Mouse (Mus musculus) limb, embryonic 15.5 days (tissue): Measurements from ENCODE around the gene Entpd2. TPM values are rescaled to one million over a fixed set of nuclear protein-coding genes. Genes with fewer than 3 reads are reported as not detected.
"Not testable (repeated sequence)": the region's sequence is repeated elsewhere in the genome, so short reads cannot be mapped to it uniquely, and the experiment has no call there.

Source experiments
- ATAC-seq: fragments of 200-750 bp; cut with Nextera tagmentation; 2 replicates; pipeline ENCODE4 v1.8.0; 2017; ENCODE audit warnings: low read depth, moderate TSS enrichment; ENCODE audit not compliant: insufficient number of reproducible peaks, low FRiP score, low TSS enrichment
- H3K27ac ChIP-seq: fragments of 300-500 bp; sonication (generic); 2 replicates; pipeline ENCODE4 v1.5.1; 2015; ENCODE audit warnings: moderate library complexity, mild to moderate bottlenecking, inconsistent platforms
- H3K27me3 ChIP-seq: fragments of 300-500 bp; sonication (generic); 2 replicates; pipeline ENCODE4 v1.6.1; 2015; ENCODE audit warnings: inconsistent platforms
- H3K36me3 ChIP-seq: fragments of 300-500 bp; sonication (generic); 2 replicates; pipeline ENCODE4 v1.6.1; 2015; ENCODE audit warnings: inconsistent platforms
- H3K4me1 ChIP-seq: fragments of 300-500 bp; sonication (generic); 2 replicates; pipeline ENCODE4 v1.6.1; 2015; ENCODE audit warnings: inconsistent platforms
- H3K4me2 ChIP-seq: fragments of 300-500 bp; sonication (generic); 2 replicates; pipeline ENCODE4 v1.6.1; 2015; ENCODE audit warnings: mild to moderate bottlenecking, inconsistent platforms
- H3K4me3 ChIP-seq: fragments of 300-500 bp; sonication (generic); 2 replicates; pipeline ENCODE4 v1.5.1; 2015; ENCODE audit warnings: mild to moderate bottlenecking, inconsistent platforms
- H3K9ac ChIP-seq: fragments of 300-500 bp; sonication (generic); 2 replicates; pipeline ENCODE4 v1.6.1; 2015; ENCODE audit warnings: inconsistent platforms
- H3K9me3 ChIP-seq: fragments of 300-500 bp; sonication (generic); 2 replicates; pipeline ENCODE4 v1.6.1; 2016; ENCODE audit warnings: inconsistent platforms
- WGBS: fragments of 180-500 bp; shearing (Covaris S2); methylation state at CpG from one replicate; pipeline ENCODE4 v1.1.7; 2015; 5-methylcytosine and 5-hydroxymethylcytosine counted together
- polyA plus RNA-seq: library from polyadenylated mRNA; unstranded; fragments of >200 nt; fragmentation: Nextera tagmentation; extraction: Ambion mirVana; gene quantifications from 2 replicates; pipeline ENCODE4 v1.2.1, GENCODE M21; 2015

Entpd2 gene
- polyA plus RNA-seq, 1 experiment from 2014 or later, result 4.2 TPM

DNA sequence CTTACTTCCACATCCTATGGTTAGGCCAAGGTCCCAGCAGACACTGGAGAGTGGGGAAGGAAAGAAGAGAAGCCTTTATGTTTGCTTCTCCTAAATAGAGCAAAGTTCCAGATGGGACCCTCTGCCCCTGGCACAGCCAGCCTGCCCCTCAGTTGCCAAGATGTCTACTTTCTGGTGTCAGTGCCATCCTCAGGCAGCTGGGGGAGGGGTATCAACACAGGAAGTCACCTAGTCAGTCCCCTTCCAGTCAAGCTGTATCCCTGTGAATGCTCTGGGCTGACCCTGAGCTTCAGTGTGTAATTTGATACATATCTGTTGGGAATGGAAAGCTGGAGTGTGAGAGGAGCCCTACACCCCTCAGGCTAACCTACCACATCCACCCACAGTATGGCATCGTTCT lies 1.3 kb downstream of the Entpd2 start:
- Histone ChIP-seq H3K27me3 (peaks cover 86% of the 10 kb centered on the region), H3K9me3 (no peaks in the 10 kb centered on the region), H3K9ac (no peak overlapping the region), H3K4me3 (no peak overlapping the region), H3K36me3 (no peaks in the 10 kb centered on the region), H3K4me2 (no peak overlapping the region), H3K4me1 (peaks cover 31% of the 10 kb centered on the region), H3K27ac (no peak overlapping the region)
- no peak for ATAC-seq
- 35% methylated on average over 1 of the region's 1 CpGs for WGBS

DNA sequence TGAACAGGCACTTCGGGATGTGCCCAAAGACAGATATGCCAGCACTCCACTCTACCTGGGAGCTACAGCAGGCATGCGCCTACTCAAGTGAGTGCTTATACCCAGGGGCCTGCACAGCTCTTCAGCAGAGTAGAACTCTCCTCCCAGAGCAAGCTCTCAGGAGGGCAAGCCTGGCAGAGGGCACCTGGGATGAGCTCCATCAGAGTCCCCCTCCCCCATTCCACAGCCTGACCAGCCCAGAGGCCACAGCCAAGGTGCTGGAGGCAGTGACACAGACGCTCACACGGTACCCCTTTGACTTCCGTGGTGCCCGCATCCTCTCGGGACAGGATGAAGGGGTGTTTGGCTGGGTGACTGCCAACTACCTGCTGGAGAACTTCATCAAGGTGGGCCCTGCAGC lies 2.4 kb downstream of the Entpd2 start:
- peaks cover 38% of the 10 kb centered on the region for H3K4me1 ChIP-seq
- ATAC-seq, result no peak
- no peak overlapping the region for H3K4me3 ChIP-seq
- no peaks in the 10 kb centered on the region for H3K36me3 ChIP-seq
- WGBS, result 85% methylated on average over 7 of the region's 7 CpGs
- H3K9ac ChIP-seq, result no peak overlapping the region
- no peaks in the 10 kb centered on the region for H3K9me3 ChIP-seq
- H3K27me3 ChIP-seq, result peaks cover 90% of the 10 kb centered on the region
- H3K4me2 ChIP-seq, result no peak overlapping the region
- H3K27ac ChIP-seq, result no peak overlapping the region

DNA sequence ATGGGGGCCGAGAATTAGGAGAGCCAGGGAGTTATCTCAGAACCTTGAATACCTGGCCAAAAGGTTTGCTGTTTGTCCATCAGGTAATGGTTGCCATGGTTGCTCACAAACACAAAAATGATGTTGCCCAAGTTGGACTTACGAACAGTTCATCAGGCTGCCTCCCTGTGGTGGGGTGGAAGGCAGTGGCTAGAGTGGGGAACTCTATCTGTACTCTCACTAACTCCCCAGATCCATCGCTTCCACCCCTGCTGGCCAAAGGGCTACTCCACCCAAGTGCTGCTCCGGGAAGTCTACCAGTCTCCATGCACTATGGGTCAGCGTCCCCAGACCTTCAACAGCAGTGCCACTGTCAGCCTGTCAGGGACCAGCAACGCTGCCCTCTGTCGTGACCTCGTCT lies 3.4 kb downstream of the Entpd2 start, which contains the start of gene Npdc1:
TSS of gene Npdc1 (plus strand) at position 301 of the 400 bp plus-strand sequence.
- Histone ChIP-seq H3K36me3 (no peaks in the 10 kb centered on the region), H3K4me2 (no peak within 1 kb of the TSS), H3K27ac (no peak within 1 kb of the TSS), H3K9me3 (no peaks in the 10 kb centered on the region), H3K27me3 (peaks cover 100% of the 10 kb centered on the region), H3K9ac (no peak within 1 kb of the TSS), H3K4me1 (peaks cover 43% of the 10 kb centered on the region), H3K4me3 (no peak within 1 kb of the TSS)
- ATAC-seq, result no peak
- WGBS, result 63% methylated on average over 8 of the region's 8 CpGs

DNA sequence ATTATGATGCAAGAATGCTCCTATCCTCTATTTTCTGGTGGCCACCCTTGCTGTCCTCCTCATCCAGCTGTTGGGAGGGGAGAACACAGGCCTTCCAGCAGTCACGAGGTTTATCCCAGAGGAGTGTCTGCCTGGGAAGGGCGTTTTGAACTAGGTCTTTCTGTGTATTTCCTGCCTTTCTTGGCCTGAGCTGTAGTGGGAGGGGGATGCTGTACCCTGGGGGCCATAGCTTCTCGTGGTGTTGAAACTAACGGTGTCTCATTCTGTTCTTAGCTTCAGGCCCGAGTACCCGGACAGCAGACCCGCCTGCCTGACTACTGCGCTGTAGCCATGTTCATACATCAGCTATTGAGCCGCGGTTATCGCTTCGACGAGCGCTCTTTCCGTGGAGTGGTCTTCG lies 4.6 kb downstream of the Entpd2 start:
- Histone ChIP-seq H3K27me3 (peaks cover 98% of the 10 kb centered on the region), H3K4me1 (peaks cover 32% of the 10 kb centered on the region), H3K4me2 (no peak overlapping the region; the same call in 1 of the 2 replicates), H3K9me3 (no peaks in the 10 kb centered on the region), H3K4me3 (no peak overlapping the region; the same call in 1 of the 2 replicates), H3K27ac (no peak overlapping the region), H3K36me3 (no peaks in the 10 kb centered on the region), H3K9ac (no peak overlapping the region)
- no peak for ATAC-seq
- WGBS, result 24% methylated on average over 16 of the region's 16 CpGs

DNA sequence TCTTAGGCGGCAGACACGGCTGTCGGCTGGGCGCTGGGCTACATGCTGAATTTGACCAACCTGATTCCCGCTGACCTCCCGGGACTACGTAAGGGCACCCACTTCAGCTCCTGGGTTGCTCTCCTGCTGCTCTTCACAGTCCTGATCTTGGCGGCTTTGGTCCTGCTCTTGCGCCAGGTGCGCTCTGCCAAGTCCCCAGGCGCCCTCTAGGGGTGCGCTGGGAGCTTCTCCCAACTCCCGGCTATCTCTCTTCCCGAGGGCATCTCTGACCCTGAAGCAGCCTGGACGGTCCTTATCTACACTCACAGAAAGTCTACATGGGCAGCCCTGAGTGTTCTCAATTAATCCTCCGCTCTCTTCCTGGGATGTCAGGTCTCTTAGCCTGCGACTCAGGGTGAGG lies 5.1 kb downstream of the Entpd2 start:
- Histone ChIP-seq H3K4me1 (peaks cover 28% of the 10 kb centered on the region), H3K4me2 (no peak overlapping the region; the same call in 1 of the 2 replicates), H3K9me3 (no peaks in the 10 kb centered on the region), H3K36me3 (no peaks in the 10 kb centered on the region), H3K27ac (no peak overlapping the region), H3K9ac (no peak overlapping the region), H3K27me3 (peaks cover 98% of the 10 kb centered on the region), H3K4me3 (peak overlapping the region; percentile 9)
- 3% methylated on average over 17 of the region's 17 CpGs for WGBS
- ATAC-seq, result no peak

DNA sequence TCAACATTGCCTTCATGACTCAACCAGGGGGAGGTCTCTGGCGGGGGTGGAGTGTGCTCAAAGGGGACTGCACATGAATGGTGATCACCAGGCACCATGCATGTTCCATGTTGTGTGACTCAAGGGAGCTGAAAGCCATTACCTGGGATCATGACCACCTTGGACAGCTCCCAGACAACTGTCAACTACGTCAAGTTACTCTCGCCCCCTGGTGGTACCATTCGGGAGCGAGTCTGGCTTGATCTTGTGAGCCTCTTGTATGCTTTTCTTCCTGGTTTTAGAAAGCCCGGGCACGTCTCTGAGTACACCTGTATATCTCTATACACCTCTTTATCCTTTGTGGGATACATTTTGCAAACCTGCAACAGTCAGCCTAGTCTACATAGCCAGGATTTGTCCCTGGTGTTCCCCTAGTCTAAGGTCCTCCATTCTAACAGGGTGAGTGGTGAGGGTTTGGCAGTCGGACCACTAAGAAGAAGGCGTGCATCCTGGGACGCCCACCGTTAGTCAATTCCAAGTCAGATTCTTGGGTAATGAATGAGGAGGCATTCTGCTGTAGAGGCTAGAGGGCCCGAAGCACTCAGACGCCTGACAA lies 6.8 kb downstream of the Entpd2 start:
- Histone ChIP-seq H3K27ac (no peak overlapping the region), H3K27me3 (peaks cover 96% of the 10 kb centered on the region), H3K9ac (no peak overlapping the region), H3K4me2 (peak overlapping the region; percentile 82), H3K9me3 (no peaks in the 10 kb centered on the region), H3K36me3 (no peaks in the 10 kb centered on the region), H3K4me1 (peaks cover 21% of the 10 kb centered on the region), H3K4me3 (peak overlapping the region; percentile 64)
- 0 out of 2 replicates have a peak, but pooled peaks have one; percentile 5 for ATAC-seq
- WGBS, result under 1% methylated on average over 13 of the region's 13 CpGs

DNA sequence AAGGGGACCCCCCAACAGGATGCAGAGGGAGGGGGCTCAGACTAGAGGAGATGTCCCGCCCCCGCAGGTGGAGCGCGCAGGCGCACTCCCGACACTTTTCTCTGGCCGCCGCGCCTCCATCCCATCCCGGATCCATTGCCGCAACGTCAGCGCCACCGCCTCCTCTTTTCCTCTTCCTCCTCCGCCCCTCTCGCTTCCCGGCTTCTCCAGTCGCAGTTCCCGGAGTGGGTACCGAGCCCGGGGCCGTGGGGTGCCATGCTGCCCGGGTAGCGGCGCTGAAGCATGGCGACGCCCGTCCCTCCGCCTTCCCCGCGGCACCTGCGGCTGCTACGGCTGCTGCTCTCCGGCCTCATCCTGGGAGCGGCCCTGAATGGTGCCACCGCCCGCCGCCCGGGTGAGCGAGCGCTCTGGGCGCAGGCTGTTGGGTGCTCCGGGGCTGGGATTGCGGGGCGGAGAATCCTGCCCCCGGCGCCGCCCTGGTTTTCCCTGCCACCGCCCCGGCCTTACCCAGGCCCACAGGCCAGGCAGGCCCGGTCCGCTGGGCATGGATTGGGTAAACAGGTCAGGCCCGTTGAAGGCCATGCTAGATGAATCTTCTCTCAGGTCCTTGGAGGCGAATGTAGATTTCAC lies 7.4 kb downstream of the Entpd2 start:
- Histone ChIP-seq H3K9me3 (no peaks in the 10 kb centered on the region), H3K27ac (no peak overlapping the region), H3K4me2 (peak overlapping the region; percentile 82), H3K27me3 (peaks cover 93% of the 10 kb centered on the region), H3K9ac (peak overlapping the region; percentile 55), H3K36me3 (no peaks in the 10 kb centered on the region), H3K4me1 (peaks cover 21% of the 10 kb centered on the region), H3K4me3 (peak overlapping the region; percentile 64)
- 1% methylated on average over 53 of the region's 54 CpGs for WGBS
- ATAC-seq, result 0 out of 2 replicates have a peak, but pooled peaks have one; percentile 25

DNA sequence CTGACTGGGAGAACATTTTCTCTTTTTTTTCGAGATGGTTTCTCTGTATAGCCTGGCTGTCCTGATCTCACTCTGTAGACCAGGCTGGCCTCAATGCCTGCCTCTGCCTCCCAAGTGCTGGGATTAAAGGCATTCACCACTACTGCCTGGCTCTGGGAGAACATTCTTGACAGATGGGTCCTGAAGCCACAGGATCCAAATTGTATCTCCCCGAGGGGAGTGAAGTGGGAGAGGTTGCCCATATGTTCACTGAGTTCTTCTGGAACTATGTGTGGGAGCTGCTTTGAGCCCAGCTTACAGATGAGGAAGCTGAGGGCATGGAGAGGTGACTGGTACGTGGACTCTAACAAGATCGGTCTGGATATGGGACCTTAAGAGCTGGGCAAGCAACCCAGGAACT lies 8.3 kb downstream of the Entpd2 start:
- Histone ChIP-seq H3K4me3 (peak overlapping the region; percentile 64; the same call in 1 of the 2 replicates), H3K27ac (no peak overlapping the region), H3K4me1 (peaks cover 21% of the 10 kb centered on the region), H3K27me3 (peaks cover 88% of the 10 kb centered on the region), H3K9ac (no peak overlapping the region), H3K36me3 (0 out of 2 replicates have a peak, but pooled peaks cover 6% of the 10 kb centered on the region), H3K9me3 (no peaks in the 10 kb centered on the region), H3K4me2 (peak overlapping the region; percentile 82; the same call in 1 of the 2 replicates)
- ATAC-seq, result no peak
- 78% methylated on average over 4 of the region's 4 CpGs for WGBS

DNA sequence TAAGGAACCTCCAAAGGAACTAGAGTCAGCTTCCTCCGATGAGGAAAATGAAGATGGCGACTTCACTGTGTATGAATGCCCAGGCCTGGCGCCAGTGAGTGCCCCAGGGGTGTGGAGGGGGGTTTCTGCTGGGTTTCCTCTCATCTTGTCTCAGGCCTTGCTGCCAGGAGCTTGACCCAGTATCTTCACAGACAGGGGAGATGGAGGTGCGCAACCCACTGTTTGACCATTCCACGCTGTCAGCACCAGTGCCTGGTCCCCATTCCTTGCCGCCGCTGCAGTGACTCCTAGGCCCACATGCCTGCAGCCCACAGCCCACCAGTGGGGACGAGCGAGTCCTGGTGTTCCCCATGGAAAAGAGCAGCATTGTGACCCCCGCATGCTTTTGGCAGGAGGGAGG lies 13.2 kb downstream of the Entpd2 start:
- H3K9ac ChIP-seq, result no peak overlapping the region
- no peak for ATAC-seq
- H3K4me2 ChIP-seq, result no peak overlapping the region
- H3K27ac ChIP-seq, result no peak overlapping the region
- no peaks in the 10 kb centered on the region for H3K9me3 ChIP-seq
- peaks cover 43% of the 10 kb centered on the region for H3K27me3 ChIP-seq
- peaks cover 12% of the 10 kb centered on the region; the same call in 1 of the 2 replicates for H3K36me3 ChIP-seq
- no peaks in the 10 kb centered on the region for H3K4me1 ChIP-seq
- H3K4me3 ChIP-seq, result no peak overlapping the region
- 81% methylated on average over 10 of the region's 10 CpGs for WGBS

DNA sequence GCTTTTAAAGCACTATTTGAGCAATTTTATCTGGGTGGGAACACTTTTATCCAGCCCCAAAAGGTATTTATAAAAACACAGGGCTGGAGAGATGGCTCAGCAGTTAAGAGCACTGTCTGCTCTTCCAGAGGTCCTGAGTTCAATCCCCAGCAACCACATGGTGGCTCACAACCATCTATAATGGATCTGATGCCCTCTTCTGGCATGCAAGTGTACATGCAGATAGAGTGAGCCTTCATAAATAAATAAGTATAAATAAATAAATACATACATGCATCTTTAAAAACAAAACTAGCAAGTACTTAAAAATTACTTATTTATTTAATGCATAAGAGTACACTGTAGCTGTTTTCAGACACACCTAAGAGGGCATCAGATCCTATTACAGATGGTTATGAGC lies 17.8 kb downstream of the Entpd2 start:
- ATAC-seq, H3K4me2 ChIP-seq, H3K9me3 ChIP-seq: not testable (repeated sequence)

DNA sequence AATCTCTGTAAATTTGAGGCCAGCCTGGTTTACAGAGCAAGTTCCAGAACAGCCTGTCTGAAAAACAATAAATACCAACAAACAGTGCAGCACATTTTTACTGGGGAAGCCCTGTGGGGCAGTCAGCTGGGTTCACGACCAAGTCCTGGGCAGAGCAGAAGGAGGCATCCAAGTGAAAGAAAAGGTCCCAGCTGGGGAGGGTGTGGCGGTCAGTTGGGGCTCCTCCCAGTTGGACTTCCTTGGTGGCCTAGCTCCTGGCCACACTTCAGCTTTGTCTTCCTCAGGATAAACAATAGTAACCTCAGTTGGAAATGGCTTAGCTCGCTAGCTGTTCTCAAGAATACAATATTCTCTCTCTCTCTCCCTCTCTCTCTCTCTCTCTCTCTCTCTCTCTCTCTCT lies 21.8 kb downstream of the Entpd2 start:
- Histone ChIP-seq H3K9me3 (no peaks in the 10 kb centered on the region), H3K27ac (no peak overlapping the region), H3K4me2 (no peak overlapping the region), H3K27me3 (0 out of 2 replicates have a peak, but pooled peaks cover 3% of the 10 kb centered on the region), H3K9ac (no peak overlapping the region), H3K36me3 (no peaks in the 10 kb centered on the region), H3K4me1 (no peaks in the 10 kb centered on the region), H3K4me3 (no peak overlapping the region)
- 34% methylated on average over 3 of the region's 3 CpGs for WGBS
- no peak for ATAC-seq

More for the DNA sequence above, 17.8 kb downstream of the Entpd2 start:
- not testable (repeated sequence) for H3K9ac ChIP-seq, H3K27ac ChIP-seq, H3K27me3 ChIP-seq, H3K4me1 ChIP-seq, H3K4me3 ChIP-seq
- peaks cover 12% of the 10 kb centered on the region; the same call in 1 of the 2 replicates for H3K36me3 ChIP-seq

DNA sequence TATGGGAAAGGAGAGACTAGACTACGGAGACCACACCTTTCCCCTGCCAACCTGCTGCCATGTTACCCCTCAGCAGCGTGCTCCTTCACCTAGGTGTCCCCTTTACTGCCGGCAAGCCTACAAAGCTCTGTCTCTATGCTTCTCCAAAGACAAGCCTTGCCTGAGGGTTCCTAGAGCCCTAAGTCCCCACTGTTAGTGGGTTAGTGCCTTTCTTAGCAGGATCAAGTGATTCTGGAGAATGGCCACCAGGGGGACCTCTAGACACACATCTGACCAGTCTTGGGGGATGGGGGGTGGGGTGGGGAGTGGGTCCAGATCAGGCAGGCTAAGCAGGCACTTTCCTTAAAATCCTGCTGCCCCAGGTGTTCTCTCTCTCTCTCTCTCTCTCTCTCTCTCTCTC lies 26.2 kb downstream of the Entpd2 start:
- H3K27ac ChIP-seq, result no peak overlapping the region
- ATAC-seq, result no peak
- peaks cover 43% of the 10 kb centered on the region for H3K27me3 ChIP-seq
- H3K4me2 ChIP-seq, result no peak overlapping the region
- 19% methylated on average over 3 of the region's 3 CpGs for WGBS
- no peaks in the 10 kb centered on the region for H3K36me3 ChIP-seq
- H3K9ac ChIP-seq, result no peak overlapping the region
- no peaks in the 10 kb centered on the region for H3K4me1 ChIP-seq
- no peaks in the 10 kb centered on the region for H3K9me3 ChIP-seq
- no peak overlapping the region for H3K4me3 ChIP-seq
